Mouse (Mus musculus) midbrain, embryonic 16.5 days (tissue): Measurements from ENCODE around the gene Chrna7. TPM values are rescaled to one million over a fixed set of nuclear protein-coding genes. Genes with fewer than 3 reads are reported as not detected.

Source experiments
- ATAC-seq: fragments of 200-750 bp; cut with Nextera tagmentation; 2 replicates; pipeline ENCODE4 v1.8.0; 2017; ENCODE audit warnings: moderate TSS enrichment
- H3K27ac ChIP-seq: fragments of 300-500 bp; sonication (generic); 2 replicates; pipeline ENCODE4 v1.5.1; 2014; ENCODE audit warnings: mild to moderate bottlenecking, low read length, mixed read lengths
- H3K27me3 ChIP-seq: fragments of 300-500 bp; sonication (generic); 2 replicates; pipeline ENCODE4 v1.6.1; 2014; ENCODE audit warnings: low read depth, low read length, mixed read lengths; ENCODE audit not compliant: control insufficient read depth, insufficient read depth
- H3K36me3 ChIP-seq: fragments of 300-500 bp; sonication (generic); 2 replicates; pipeline ENCODE4 v1.6.1; 2014; ENCODE audit warnings: mild to moderate bottlenecking, low read length, moderate library complexity, mixed read lengths; ENCODE audit not compliant: control insufficient read depth, insufficient read depth
- H3K4me1 ChIP-seq: fragments of 300-500 bp; sonication (generic); 2 replicates; pipeline ENCODE4 v1.6.1; 2014; ENCODE audit warnings: mild to moderate bottlenecking, low read length, mixed read lengths; ENCODE audit not compliant: control insufficient read depth, insufficient read depth
- H3K4me2 ChIP-seq: fragments of 300-500 bp; sonication (generic); 2 replicates; pipeline ENCODE4 v1.6.1; 2014; ENCODE audit warnings: mild to moderate bottlenecking, low read length, mixed read lengths
- H3K4me3 ChIP-seq: fragments of 300-500 bp; sonication (generic); 2 replicates; pipeline ENCODE4 v1.5.1; 2014; ENCODE audit warnings: low read depth, mild to moderate bottlenecking, low read length, moderate library complexity, mixed read lengths
- H3K9ac ChIP-seq: fragments of 300-500 bp; sonication (generic); 2 replicates; pipeline ENCODE4 v1.6.1; 2014; ENCODE audit warnings: low read depth, low read length, mixed read lengths
- H3K9me3 ChIP-seq: fragments of 300-500 bp; sonication (generic); replicated peaks from 2 replicates; pipeline ENCODE4 v1.6.1; 2014; ENCODE audit warnings: mild to moderate bottlenecking, low read length, mixed read lengths; ENCODE audit not compliant: control insufficient read depth, poor library complexity, severe bottlenecking
- WGBS: fragments of 180-500 bp; shearing (Covaris S2); extraction: QIAGEN DNeasy Blood & Tissue Kit; methylation state at CpG from one replicate; pipeline ENCODE4 v1.1.7; 2014; 5-methylcytosine and 5-hydroxymethylcytosine counted together
- polyA plus RNA-seq: library from polyadenylated mRNA; unstranded; fragments of >200 nt; fragmentation: Nextera tagmentation; extraction: Ambion mirVana; gene quantifications from 2 replicates; pipeline ENCODE4 v1.2.1, GENCODE M21; 2015

The Chrna7 gene
- polyA plus RNA-seq, 1 experiment from 2014 or later = 8.9 TPM

- H3K9ac ChIP-seq = no peak overlapping the region
- 13% methylated on average over 2 of the region's 2 CpGs for WGBS
- no peak overlapping the region for H3K4me2 ChIP-seq
- no peak overlapping the region for H3K4me3 ChIP-seq
- no peaks in the 10 kb centered on the region for H3K27me3 ChIP-seq
- no peaks in the 10 kb centered on the region for H3K9me3 ChIP-seq
- H3K27ac ChIP-seq = no peak overlapping the region
- H3K4me1 ChIP-seq = no peaks in the 10 kb centered on the region
- H3K36me3 ChIP-seq = no peaks in the 10 kb centered on the region
- no peak for ATAC-seq
Observed at GRCm38 (mm10) chr7:63113671-63114070, 98.7 kb downstream of the Chrna7 start.

GRCm38 (mm10) chr7:63113252-63113651, 99.1 kb downstream of the Chrna7 start:
- Histone ChIP-seq H3K9me3 (no peaks in the 10 kb centered on the region), H3K27me3 (no peaks in the 10 kb centered on the region), H3K4me1 (no peaks in the 10 kb centered on the region), H3K4me3 (no peak overlapping the region), H3K36me3 (no peaks in the 10 kb centered on the region), H3K27ac (no peak overlapping the region), H3K9ac (no peak overlapping the region), H3K4me2 (no peak overlapping the region)
- 79% methylated on average over 2 of the region's 2 CpGs for WGBS
- no peak for ATAC-seq

- no peaks in the 10 kb centered on the region for H3K4me1 ChIP-seq
- H3K9ac ChIP-seq = no peak overlapping the region
- H3K9me3 ChIP-seq = no peaks in the 10 kb centered on the region
- H3K36me3 ChIP-seq = no peaks in the 10 kb centered on the region
- no peak overlapping the region for H3K4me3 ChIP-seq
- WGBS = 87% methylated on average over 4 of the region's 4 CpGs
- no peak overlapping the region for H3K27ac ChIP-seq
- no peak overlapping the region for H3K4me2 ChIP-seq
- H3K27me3 ChIP-seq = no peaks in the 10 kb centered on the region
- ATAC-seq = no peak
Observed at GRCm38 (mm10) chr7:63109348-63109747, 103.0 kb downstream of the Chrna7 start.

GRCm38 (mm10) chr7:63085954-63086353, 126.4 kb downstream of the Chrna7 start:
- Histone ChIP-seq H3K9me3 (no peaks in the 10 kb centered on the region), H3K9ac (no peak overlapping the region), H3K4me1 (no peaks in the 10 kb centered on the region), H3K27me3 (no peaks in the 10 kb centered on the region), H3K4me3 (no peak overlapping the region), H3K36me3 (no peaks in the 10 kb centered on the region), H3K4me2 (no peak overlapping the region), H3K27ac (no peak overlapping the region)
- WGBS = 89% methylated on average over 4 of the region's 4 CpGs
- no peak for ATAC-seq

GRCm38 (mm10) chr7:63084351-63085003, 127.9 kb downstream of the Chrna7 start:
- no peak overlapping the region for H3K4me3 ChIP-seq
- no peaks in the 10 kb centered on the region for H3K36me3 ChIP-seq
- WGBS = 0% methylated on average over 1 of the region's 1 CpGs
- no peaks in the 10 kb centered on the region for H3K27me3 ChIP-seq
- no peak overlapping the region for H3K9ac ChIP-seq
- peak; percentile 72 for ATAC-seq
- H3K9me3 ChIP-seq = no peaks in the 10 kb centered on the region
- no peaks in the 10 kb centered on the region for H3K4me1 ChIP-seq
- H3K27ac ChIP-seq = no peak overlapping the region
- no peak overlapping the region for H3K4me2 ChIP-seq

DNA sequence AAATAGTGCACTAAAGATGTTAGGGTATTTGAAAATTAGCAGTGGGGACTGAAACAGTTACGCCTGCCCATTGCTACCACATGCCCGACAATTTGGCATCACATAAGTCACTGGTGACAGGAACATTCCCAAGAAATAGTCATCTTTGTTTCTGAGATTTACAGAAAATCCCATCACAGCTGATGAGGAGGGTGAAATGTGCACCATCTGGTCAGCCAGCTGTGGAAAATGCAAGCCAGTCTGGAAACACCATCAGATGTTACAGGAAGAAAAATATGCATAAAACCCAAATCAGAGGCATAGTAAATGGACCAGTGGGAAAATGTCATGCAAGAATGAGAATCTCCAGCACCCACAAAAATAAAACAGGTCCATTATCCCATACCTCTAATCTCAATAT, 151.4 kb downstream of the Chrna7 start:
- Histone ChIP-seq H3K27me3 (no peaks in the 10 kb centered on the region), H3K36me3 (no peaks in the 10 kb centered on the region), H3K9ac (no peak overlapping the region), H3K4me2 (no peak overlapping the region), H3K4me3 (no peak overlapping the region), H3K4me1 (no peaks in the 10 kb centered on the region), H3K9me3 (no peaks in the 10 kb centered on the region), H3K27ac (no peak overlapping the region)
- no peak for ATAC-seq
- WGBS = 81% methylated on average over 2 of the region's 2 CpGs

Other genes starting within 250 kb of the Chrna7 start
- gene Otud7a, start 232.2 kb upstream of the Chrna7 start, polyA plus RNA-seq = 2.7 and 3.4 TPM in 2 replicates